Mouse (Mus musculus) left cerebral cortex, postnatal 36 days (tissue): ENCODE data around the gene Fam234b. TPM values are rescaled to one million over a fixed set of nuclear protein-coding genes. Genes with fewer than 3 reads are reported as not detected.
A peak's percentile ranks its signal among the peaks of the same experiment; 100 is the strongest.

Experiments used
- DNase-seq, 2 experiments: peaks; one replicate each; pipeline ENCODE4 v3.0.0; 2021 to 2022; ENCODE audit warnings: low spot score in 2 of 2, mixed read lengths in 1 of 2
- intact Hi-C: fragments of 180-260 bp; cut with DNase I; formaldehyde crosslinking; loops from one replicate; pipeline ENCODE4 v1.15.1; 2025
- total RNA-seq, 2 experiments: library from RNA; stranded (reverse); gene quantifications; 2 replicates each; pipeline ENCODE4 v1.2.3; 2021

The Fam234b gene
- total RNA-seq, 2 experiments from 2014 or later = 159 to 171 TPM

- intact Hi-C loops = no loop called here
- peak in 1 of 2 experiments; percentile 25 for DNase-seq
These were observed 22.8 kb upstream of the Fam234b start for GRCm38 (mm10) chr6:135175014-135175413.

- DNase-seq = no peak
- intact Hi-C loops = no loop called here
These were observed 20.5 kb upstream of the Fam234b start for GRCm38 (mm10) chr6:135177271-135177670.

DNA sequence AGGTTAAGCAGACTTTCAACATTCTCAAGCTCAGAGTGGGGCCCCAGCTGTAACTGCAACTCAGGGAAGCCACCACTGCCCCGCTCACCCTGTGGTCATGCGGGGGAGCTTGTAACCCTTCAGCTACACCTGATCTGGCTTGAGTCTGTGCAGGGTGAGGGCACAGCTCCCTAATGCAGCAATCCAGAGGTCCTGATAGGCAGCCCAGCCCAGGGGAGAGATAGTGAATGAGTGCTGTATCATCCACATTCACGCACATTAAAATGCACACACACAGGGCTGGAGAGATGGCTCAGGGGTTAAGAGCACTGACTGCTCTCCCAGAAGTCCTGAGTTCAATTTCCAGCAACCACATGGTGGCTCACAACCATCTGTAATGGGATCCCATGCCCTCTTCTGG, 19.2 kb upstream of the Fam234b start:
- no peak for DNase-seq
- intact Hi-C loops = no loop called here

GRCm38 (mm10) chr6:135182925-135183324, 14.9 kb upstream of the Fam234b start:
- intact Hi-C loops = no loop called here
- DNase-seq = no peak

- intact Hi-C loops = no loop called here
- DNase-seq = no peak
These were observed 13.8 kb upstream of the Fam234b start for GRCm38 (mm10) chr6:135183961-135184360.

GRCm38 (mm10) chr6:135187076-135187917, 10.5 kb upstream of the Fam234b start:
- intact Hi-C loops = no loop called here
- DNase-seq = no peak

DNA sequence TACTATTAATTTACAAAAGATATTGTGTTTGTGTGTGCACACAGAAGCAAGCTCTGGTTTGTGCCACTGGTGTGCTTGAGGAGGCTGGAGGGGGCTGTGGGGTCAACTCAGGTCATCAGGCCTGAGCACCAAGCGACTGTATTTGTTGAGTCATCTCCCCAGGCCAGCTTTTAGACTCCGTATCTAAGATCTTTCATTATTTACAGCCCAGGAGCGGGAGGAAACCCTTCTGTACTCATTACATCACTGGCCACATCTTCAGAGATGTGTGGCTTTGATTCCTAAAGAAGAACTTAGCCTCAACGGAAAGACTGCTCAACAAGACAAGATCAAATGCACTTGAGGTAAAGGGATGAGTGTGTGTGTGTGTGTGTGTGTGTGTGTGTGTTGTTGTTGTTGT, 9.1 kb upstream of the Fam234b start:
- intact Hi-C loops = no loop called here

GRCm38 (mm10) chr6:135190122-135190521, 7.7 kb upstream of the Fam234b start:
- DNase-seq = no peak
- intact Hi-C loops = no loop called here

More for the DNA sequence above, 9.1 kb upstream of the Fam234b start:
- no peak for DNase-seq

GRCm38 (mm10) chr6:135191906-135192305, 5.9 kb upstream of the Fam234b start:
- DNase-seq = no peak
- intact Hi-C loops = no loop called here

DNA sequence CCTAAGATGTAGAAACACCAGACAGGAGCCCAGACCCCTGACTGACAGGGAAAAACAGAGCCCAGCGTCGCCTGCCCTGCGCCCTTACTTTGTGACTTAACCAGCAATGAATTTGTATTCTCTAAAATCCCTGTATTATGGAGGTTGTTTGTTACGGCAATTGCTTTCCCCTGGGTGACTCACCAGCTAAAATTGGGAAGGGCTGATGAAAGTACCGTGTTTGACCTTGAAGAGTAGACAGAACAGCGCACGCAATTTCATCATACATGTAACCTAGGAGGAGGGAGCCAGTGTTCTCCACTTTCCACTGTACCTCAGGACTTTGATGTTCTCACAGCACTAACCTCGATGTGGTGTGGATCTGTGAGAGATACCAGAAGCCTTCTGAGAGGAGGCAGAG, 4.8 kb upstream of the Fam234b start:
- DNase-seq = no peak
- intact Hi-C loops = no loop called here

DNA sequence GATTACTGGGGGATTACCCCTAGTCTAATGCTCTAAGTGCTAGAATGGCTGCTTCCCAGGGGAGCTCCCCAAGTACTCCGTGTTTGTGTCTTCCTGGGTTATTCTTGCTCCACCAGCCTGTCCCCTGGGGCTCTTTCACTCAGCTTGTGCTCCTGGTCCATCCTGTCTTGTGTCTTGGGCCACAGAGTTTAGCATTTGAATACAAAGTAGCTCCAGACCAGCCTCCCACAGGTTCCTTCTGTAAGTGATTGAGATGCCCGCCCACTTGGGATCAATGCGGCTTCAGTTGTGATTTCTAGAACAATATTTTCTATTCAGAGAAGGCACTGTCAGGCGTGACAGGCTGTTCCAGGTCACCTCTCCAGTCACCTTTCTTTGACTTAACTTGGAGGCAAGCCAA, 4.0 kb upstream of the Fam234b start:
- DNase-seq = no peak
- intact Hi-C loops = no loop called here

- no peak for DNase-seq
- intact Hi-C loops = loop anchor here (5.0 kb wide), 1 partner anchor 43 kb away; no protein-coding TSS in a partner anchor
These were observed 2.9 kb upstream of the Fam234b start for GRCm38 (mm10) chr6:135194907-135195306.

- no peak for DNase-seq
- intact Hi-C loops = loop anchor here (5.0 kb wide), 1 partner anchor 44 kb away; no protein-coding TSS in a partner anchor
These were observed 1.1 kb upstream of the Fam234b start for GRCm38 (mm10) chr6:135196707-135197106.

DNA sequence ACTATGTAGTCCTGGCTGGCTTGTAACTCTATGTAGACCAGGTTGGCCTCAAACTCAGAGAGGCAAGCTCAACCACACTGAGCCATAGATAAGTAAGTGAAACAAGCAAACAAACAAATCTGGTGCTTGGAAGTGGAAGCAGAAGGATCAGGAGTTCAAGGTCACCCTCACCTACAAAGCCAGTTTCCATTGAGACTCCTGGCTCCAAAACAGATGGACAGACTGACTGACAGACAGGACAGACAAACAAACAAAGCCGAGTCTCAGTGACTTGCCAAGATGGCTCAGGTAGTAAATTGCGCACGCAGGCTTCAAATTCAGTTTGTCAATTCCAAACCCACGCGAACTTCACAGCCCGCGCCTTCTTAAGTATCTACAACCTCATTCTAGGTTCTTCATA, 331 bp upstream of the Fam234b start:
- intact Hi-C loops = loop anchor here (5.0 kb wide), 1 partner anchor 45 kb away; no protein-coding TSS in a partner anchor
- DNase-seq = no peak

GRCm38 (mm10) chr6:135198726-135199125, 949 bp downstream of the Fam234b start:
- intact Hi-C loops = loop anchor here (5.0 kb wide), 1 partner anchor 46 kb away; no protein-coding TSS in a partner anchor
- no peak for DNase-seq

DNA sequence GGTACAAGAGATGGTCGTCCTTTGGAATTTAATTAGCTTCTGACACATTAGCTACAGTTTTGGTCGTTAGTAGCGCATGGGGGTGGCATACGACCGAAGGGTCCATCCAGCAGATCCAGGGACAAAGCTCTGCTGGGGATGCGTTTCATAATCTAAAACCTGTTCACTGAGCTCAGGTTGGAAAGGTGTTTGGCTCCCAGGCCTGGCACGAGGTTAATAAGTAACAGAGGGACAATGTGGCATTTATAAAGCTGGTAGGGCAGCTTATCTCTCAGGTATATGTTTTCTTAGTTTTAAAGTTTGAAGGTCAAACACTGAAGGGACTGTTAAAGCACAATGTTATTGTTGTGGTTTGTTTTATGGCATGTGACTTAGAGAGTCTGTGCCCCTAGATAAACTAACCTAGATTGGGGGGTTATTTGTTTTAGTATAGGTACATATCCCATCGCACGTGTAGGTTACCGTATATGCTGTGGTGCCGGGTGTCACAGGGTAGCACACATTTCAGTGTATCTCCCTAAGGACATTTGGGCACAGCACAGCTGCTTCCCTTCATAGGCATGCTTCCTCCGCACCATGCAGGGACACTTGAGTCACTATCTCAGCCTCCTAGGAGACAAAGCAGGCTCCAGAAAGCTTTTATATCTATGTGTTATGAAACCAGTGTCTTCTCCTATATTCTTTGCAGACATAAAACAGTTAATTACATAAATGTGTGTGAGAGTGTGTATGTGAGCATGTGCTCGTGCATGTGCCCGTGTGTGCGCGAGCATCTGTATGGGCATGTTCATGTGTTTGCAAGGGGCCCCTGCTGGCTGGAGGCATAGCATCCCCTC, 2.6 kb downstream of the Fam234b start:
- intact Hi-C loops = no loop called here

DNA sequence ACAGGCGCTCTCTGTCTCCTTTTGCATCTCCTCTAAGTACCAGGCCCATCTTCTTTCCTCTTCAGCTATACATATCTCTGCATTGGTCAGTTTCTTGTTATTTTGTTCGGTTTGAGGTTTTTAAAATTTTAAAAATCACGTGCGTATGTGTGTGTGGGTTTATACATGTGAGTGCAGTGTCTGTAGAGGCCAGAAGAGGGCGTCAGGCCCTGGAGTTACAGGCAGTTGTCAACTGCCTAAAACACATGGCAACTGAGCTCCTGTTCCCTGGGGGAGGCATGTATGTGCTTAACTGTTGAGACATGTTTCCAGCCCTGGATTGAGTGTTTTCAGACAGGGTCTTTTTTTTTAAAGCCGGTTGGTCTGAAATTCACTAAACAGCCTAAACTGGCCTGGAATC, 4.9 kb downstream of the Fam234b start:
- intact Hi-C loops = no loop called here
- DNase-seq = no peak

More for the DNA sequence above, 2.6 kb downstream of the Fam234b start:
- peak; percentile 54 to 59 for DNase-seq

- DNase-seq = no peak
- intact Hi-C loops = no loop called here
These were observed 6.0 kb downstream of the Fam234b start for GRCm38 (mm10) chr6:135203737-135204136.

- intact Hi-C loops = no loop called here
- no peak for DNase-seq
These were observed 7.1 kb downstream of the Fam234b start for GRCm38 (mm10) chr6:135204869-135205268.

- no peak for DNase-seq
- intact Hi-C loops = no loop called here
These were observed 8.0 kb downstream of the Fam234b start for GRCm38 (mm10) chr6:135205802-135206201.
